Mouse (Mus musculus): ENCODE measurements around the gene Ikzf4.

Ikzf4 gene

GRCm38 (mm10) chr10:128613154-128613440 is 32.7 kb downstream of the Ikzf4 start:
- no peak for DNase-seq (ENCODE audit: extremely low read depth, low read depth)

- DNase-seq (ENCODE audit: extremely low read depth, low read depth): peak; percentile 75
Observed at GRCm38 (mm10) chr10:128612433-128613153, 33.2 kb downstream of the Ikzf4 start.

DNA sequence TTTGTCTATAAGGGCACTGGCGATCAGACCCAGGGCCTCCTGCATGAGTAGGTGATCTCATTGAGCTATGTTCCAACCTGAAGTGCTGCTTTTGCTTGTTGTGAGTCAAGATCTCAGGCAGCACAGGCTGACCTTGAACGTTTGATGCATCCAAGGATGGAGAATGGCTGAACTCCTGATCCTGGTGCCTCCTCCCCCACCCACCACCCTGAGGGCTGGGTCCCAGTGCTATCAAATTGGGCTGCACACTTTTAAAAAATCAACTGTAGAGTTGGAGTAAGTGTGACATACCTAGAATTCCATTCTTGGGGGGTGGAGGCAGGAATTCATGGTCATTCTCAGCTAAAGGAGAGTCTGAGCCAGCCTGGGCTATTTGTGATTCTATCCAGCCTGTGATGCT is 39.3 kb downstream of the Ikzf4 start:
- no peak for DNase-seq (ENCODE audit: extremely low read depth, low read depth)

- no peak for DNase-seq (ENCODE audit: extremely low read depth, low read depth)
Observed at GRCm38 (mm10) chr10:128602470-128603128, 43.2 kb downstream of the Ikzf4 start.

GRCm38 (mm10) chr10:128601499-128601898 is 44.3 kb downstream of the Ikzf4 start:
- DNase-seq (ENCODE audit: extremely low read depth, low read depth): no peak

DNA sequence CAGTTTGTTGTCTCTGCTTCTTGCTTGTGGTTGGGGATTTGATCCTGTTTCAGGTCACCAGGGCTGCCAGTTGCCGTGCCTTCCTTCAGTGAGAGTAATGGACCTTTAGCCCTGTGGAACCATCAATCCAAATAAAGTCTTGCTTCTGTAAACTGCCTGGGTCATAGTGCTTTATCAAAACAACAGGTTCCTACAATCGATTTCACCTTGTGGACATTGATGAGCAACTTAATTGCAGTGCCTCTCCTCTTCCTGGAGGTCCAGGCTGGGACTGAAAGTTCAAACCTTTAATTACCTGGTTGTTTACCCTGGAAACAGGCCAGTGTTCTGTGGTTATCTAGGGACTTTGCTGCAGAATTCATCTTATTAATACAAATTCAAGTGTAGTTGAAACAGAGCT is 47.3 kb downstream of the Ikzf4 start:
- DNase-seq (ENCODE audit: extremely low read depth, low read depth): no peak

DNA sequence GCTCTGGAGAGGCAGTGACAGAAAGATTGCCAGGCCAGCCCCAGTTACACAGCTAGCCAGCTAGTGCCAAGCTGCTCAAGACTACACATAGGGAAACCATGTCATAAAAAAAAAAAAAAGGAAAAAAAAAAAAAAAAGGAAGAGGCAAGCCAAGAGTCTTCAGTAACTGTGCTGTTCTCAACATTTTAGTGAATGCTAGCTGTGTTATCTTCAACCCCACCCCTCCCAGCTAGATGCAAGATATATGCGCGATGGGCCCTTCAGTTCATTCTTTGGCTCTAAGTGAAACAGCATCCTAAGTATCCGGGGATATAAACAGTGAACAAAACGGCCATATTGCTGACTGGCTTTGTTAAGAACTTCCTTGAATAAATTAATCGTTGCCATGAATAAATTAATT is 53.0 kb downstream of the Ikzf4 start:
- no peak for DNase-seq (ENCODE audit: extremely low read depth, low read depth)

DNA sequence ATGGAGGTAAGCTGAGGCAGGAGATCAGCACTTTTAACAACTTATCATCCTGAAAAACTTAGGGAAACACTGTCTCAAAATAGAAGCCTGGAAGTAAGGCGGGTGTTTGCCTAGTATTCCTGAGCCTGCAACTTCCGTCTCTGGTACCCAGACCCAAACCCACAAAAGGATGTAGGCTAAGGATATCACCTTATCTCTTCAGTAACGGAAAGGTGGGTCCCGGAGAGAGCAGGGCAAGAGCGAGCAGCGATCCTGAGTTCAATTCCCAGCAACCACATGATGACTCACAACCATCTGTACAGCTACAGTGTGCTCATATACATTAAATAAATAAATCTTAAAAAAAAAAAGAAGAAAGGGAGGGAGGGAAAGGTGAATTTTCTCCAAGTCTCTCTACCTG is 54.4 kb downstream of the Ikzf4 start:
- no peak for DNase-seq (ENCODE audit: extremely low read depth, low read depth)

DNA sequence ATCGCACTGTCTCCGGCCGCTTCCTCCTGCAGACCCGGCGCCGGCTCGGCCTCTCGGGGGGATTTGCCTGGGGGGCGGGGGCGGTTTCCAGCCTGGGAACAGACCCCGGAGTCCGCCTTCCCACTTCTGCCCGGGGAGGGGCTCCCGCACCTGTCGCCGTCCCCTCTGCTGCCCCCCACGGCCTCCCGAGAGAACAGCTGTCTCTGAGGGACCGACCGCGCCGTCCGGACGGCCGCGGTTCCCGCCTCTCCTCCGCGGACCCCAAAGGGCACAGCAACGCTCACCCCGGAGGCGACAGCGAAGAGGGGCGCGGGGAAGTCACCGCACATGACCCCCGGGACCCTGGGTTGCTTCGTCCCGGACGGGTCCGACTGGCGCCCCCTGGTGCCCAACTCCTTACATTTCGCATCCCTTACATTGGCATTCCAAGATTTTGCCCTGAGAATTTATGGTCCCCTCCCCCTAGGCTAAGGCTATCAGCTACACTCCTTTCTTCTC is 55.5 kb downstream of the Ikzf4 start:
- no peak for DNase-seq (ENCODE audit: extremely low read depth, low read depth)

DNA sequence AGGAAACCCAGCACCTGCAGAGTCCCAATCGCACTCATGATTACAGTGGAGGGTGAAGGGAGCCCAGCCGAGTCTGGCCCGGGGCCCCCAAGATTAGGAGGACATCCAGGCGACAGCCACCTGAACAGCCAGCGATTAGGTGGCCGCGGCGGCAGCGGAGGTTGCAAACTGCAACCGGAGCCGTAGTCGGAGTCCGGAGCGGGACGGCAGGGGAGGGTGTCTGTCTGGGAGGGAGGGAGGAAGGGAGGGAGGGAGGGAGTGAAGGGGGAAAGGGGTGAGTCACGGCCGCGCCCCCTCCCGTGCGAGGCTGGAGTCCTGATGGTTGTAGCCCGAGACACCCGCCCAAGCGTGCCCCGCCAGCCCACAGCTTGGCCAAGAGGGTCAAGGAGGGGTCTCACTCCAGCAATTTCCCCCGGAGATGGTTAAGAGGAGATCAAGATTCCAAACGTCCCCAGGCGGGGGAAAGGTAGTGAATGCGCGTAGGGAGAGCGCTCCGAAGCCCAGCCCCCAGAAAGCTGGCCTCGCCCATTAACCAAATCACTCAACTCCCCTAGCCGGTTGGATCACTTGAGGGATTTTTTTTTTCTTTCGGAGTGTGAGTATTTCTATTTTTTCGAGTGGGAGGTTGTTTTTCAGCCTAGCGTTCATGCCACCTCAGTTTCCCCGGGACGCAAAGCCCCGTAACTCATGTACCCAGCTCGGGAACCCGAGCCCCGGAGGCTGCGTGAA is 56.2 kb downstream of the Ikzf4 start, which contains the start of gene Erbb3:
Gene Erbb3 (minus strand): TSS at position 189 of the 729 bp plus-strand sequence.
- no peak for DNase-seq (ENCODE audit: extremely low read depth, low read depth)

DNA sequence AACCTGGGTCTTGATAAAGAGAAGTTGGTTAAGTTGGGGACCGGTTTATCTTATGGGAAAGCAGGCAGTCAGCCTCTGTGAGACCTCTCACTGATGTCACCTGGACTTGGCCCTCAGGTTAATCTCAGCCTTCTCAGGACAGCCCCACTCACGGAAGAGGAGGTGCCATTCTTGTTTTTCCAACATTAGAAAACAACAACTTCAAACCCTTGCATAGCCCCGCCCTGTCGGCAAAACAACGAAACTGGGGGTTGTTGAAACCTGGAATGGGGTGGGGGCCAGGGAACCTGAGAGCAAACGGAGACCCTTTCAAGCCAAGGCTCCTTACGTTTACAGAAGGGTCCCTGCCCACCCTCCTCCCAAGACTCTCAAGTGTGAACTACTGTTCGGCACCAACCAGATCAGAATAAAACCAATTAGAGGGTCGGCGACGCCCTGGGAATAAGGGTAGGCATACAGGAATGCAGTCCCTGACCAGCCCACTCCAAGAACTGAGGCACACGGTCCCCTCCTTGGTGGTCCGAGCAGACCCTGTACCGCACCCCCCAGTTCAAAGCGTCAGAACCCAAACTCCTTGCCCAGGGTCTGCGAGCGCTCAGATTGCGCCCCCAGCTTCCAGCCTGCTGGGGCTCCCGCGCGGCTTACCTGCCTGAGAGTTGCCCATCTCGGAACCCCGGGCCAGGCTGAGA is 56.9 kb downstream of the Ikzf4 start:
- DNase-seq (ENCODE audit: extremely low read depth, low read depth): no peak

- no peak for DNase-seq (ENCODE audit: extremely low read depth, low read depth)
Observed at GRCm38 (mm10) chr10:128588136-128588535, 57.7 kb downstream of the Ikzf4 start.

GRCm38 (mm10) chr10:128587697-128588096 is 58.1 kb downstream of the Ikzf4 start:
- no peak for DNase-seq (ENCODE audit: extremely low read depth, low read depth)

DNA sequence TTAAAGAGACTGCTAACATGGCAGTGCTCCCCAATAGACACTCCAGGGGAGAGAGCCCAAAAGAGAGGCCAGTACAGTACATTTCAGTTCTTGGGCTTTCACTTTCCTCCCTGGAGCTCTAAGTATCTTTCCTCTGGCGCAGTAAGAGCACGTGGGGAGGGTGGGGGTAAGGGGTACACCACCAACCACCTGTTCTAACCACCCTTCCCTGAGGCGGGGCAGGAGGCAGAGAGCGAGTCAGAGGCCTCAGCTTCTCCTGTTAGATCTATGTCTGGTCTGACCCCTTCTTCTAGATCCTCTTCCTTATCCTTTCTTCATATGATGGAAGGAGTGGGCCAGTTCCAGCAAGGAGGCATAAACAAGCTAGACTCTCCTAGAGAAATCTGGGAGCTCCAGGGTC is 58.7 kb downstream of the Ikzf4 start:
- no peak for DNase-seq (ENCODE audit: extremely low read depth, low read depth)

DNA sequence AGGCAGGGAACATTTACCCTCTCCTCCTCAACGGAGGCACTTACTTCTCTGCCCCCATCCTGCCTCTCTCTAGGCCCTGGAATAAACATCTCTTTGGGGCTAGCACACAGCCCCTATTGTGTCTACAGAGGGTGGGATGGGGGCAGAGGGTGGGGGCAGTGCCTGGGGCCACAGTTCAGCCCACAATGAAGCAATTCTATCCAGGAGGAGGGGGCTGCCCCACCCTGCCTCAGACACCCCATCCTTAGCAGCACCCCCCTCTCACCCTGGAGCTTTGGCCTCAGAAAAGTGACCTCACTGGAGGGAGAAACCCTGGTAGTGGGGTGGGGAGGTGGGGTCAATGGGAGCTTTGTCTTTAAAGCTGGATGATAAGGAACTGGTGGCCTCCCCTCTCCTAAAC is 59.2 kb downstream of the Ikzf4 start:
- no peak for DNase-seq (ENCODE audit: extremely low read depth, low read depth)

- no peak for DNase-seq (ENCODE audit: extremely low read depth, low read depth)
Observed at GRCm38 (mm10) chr10:128584386-128584785, 61.4 kb downstream of the Ikzf4 start.

GRCm38 (mm10) chr10:128583644-128584043 is 62.1 kb downstream of the Ikzf4 start:
- no peak for DNase-seq (ENCODE audit: extremely low read depth, low read depth)
